In the genomic region with DNA sequence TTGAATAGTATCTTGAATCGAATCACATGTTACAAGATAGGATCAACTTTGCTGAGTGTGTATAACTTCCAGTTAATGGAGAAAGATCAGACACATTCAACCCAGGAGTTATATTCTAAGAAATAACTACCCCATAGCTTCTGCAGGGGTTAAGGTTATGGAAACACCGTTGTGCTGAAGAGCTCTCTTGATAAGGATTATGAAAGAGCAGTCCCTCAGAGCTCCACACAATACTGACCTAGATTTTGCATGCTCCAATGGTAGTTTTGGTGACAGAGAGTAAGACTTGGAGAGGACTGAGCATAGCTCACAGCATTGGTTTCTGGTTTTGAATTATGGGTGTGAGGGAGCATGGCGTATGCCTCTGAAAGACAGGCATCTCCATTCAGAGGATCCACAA, we compare ENCODE assay signal across 34 mouse cellular contexts.
"Had no signal": no experiment of that assay in that cellular context is flagged by ENCODE, and none has a peak within 500 bp of the region (broad histone marks: within the 10 kb centered on the region; RNA-seq: fewer than 3 reads in every experiment).

No protein-coding gene starts in this region.

- H3K4me1 ChIP-seq: heart, embryonic 10.5 days; heart, embryonic 13.5 days; heart, embryonic 15.5 days; hindbrain, embryonic 10.5 days; hindbrain, embryonic 12.5 days; hindbrain, embryonic 13.5 days; hindbrain, embryonic 15.5 days; kidney, embryonic 15.5 days had no signal

- H3K4me3 ChIP-seq: heart, embryonic 10.5 days; heart, embryonic 12.5 days; heart, embryonic 13.5 days; heart, embryonic 15.5 days; hindbrain, embryonic 10.5 days; hindbrain, embryonic 12.5 days; hindbrain, embryonic 13.5 days; hindbrain, embryonic 15.5 days; kidney, embryonic 15.5 days; layer of hippocampus, adult 2 months had no signal

- H3K4me2 ChIP-seq: heart, embryonic 11.5 days; heart, embryonic 12.5 days; heart, embryonic 13.5 days; heart, embryonic 15.5 days; hindbrain, embryonic 12.5 days; hindbrain, embryonic 13.5 days; hindbrain, embryonic 14.5 days; hindbrain, embryonic 15.5 days; kidney, embryonic 15.5 days had no signal

- ATAC-seq: hindbrain, embryonic 16.5 days; hindbrain, postnatal 0 days; inflammation-experienced regulatory T-cells, adult 6 months; intestine, embryonic 16.5 days; intestine, postnatal 0 days had no signal

- H3K27ac ChIP-seq: heart, embryonic 10.5 days; heart, embryonic 13.5 days; heart, embryonic 15.5 days; hindbrain, embryonic 10.5 days; hindbrain, embryonic 12.5 days; hindbrain, embryonic 13.5 days; hindbrain, embryonic 14.5 days; hindbrain, embryonic 15.5 days; hindbrain, postnatal 0 days; kidney, embryonic 15.5 days; kidney, postnatal 0 days; layer of hippocampus, adult 2 months had no signal

- H3K9me3 ChIP-seq: heart, embryonic 10.5 days; heart, embryonic 12.5 days; heart, embryonic 13.5 days; heart, embryonic 15.5 days; hindbrain, embryonic 10.5 days; hindbrain, embryonic 12.5 days; hindbrain, embryonic 13.5 days; hindbrain, embryonic 15.5 days; kidney, embryonic 15.5 days had no signal

- H3K27me3 ChIP-seq: heart, embryonic 12.5 days; heart, embryonic 13.5 days; heart, embryonic 15.5 days; hindbrain, embryonic 12.5 days; hindbrain, embryonic 13.5 days; hindbrain, embryonic 15.5 days; kidney, embryonic 15.5 days had no signal

- H3K36me3 ChIP-seq: heart, embryonic 10.5 days; heart, embryonic 12.5 days; heart, embryonic 13.5 days; heart, embryonic 15.5 days; hindbrain, embryonic 10.5 days; hindbrain, embryonic 12.5 days; hindbrain, embryonic 13.5 days; hindbrain, embryonic 15.5 days; kidney, embryonic 15.5 days had no signal

- DNase-seq: heart, postnatal 10 days; heart, postnatal 14 days; heart, postnatal 36 days; heart, postnatal 4 days; kidney, adult 11 months; kidney, adult 18-20 months; kidney, adult 2 months; kidney, adult 8-10 months; kidney, adult 9 months; kidney, postnatal 10 days; kidney, postnatal 14 days; kidney, postnatal 25 days; kidney, postnatal 36 days; kidney, postnatal 4 days; layer of hippocampus, adult 9-11 months; layer of hippocampus, postnatal 36 days had no signal

- H3K9ac ChIP-seq: heart, embryonic 12.5 days; heart, embryonic 13.5 days; heart, embryonic 15.5 days; hindbrain, embryonic 12.5 days; hindbrain, embryonic 13.5 days; hindbrain, embryonic 14.5 days; hindbrain, embryonic 15.5 days; kidney, embryonic 15.5 days had no signal
